Mouse (Mus musculus) kidney, embryonic 15.5 days (tissue): Measurements from ENCODE around the gene Csf2rb2. TPM values are rescaled to one million over a fixed set of nuclear protein-coding genes. Genes with fewer than 3 reads are reported as not detected.

Source experiments
- ATAC-seq: fragments of 200-750 bp; cut with Nextera tagmentation; replicated peaks from 2 replicates; pipeline ENCODE4 v1.8.0; 2017; ENCODE audit warnings: moderate TSS enrichment; ENCODE audit not compliant: low FRiP score
- H3K27ac ChIP-seq: fragments of 300-500 bp; sonication (generic); 2 replicates; pipeline ENCODE4 v1.5.1; 2015; ENCODE audit warnings: mild to moderate bottlenecking, inconsistent platforms
- H3K27me3 ChIP-seq: fragments of 300-500 bp; sonication (generic); 2 replicates; pipeline ENCODE4 v1.6.1; 2015; ENCODE audit warnings: inconsistent platforms
- H3K36me3 ChIP-seq: fragments of 300-500 bp; sonication (generic); 2 replicates; pipeline ENCODE4 v1.6.1; 2015; ENCODE audit warnings: inconsistent platforms
- H3K4me1 ChIP-seq: fragments of 300-500 bp; sonication (generic); 2 replicates; pipeline ENCODE4 v1.6.1; 2015; ENCODE audit warnings: inconsistent platforms
- H3K4me2 ChIP-seq: fragments of 300-500 bp; sonication (generic); 2 replicates; pipeline ENCODE4 v1.6.1; 2015; ENCODE audit warnings: moderate library complexity, mild to moderate bottlenecking, inconsistent platforms
- H3K4me3 ChIP-seq: fragments of 300-500 bp; sonication (generic); replicated peaks from 2 replicates; pipeline ENCODE4 v1.5.1; 2015; ENCODE audit warnings: mild to moderate bottlenecking, inconsistent platforms
- H3K9ac ChIP-seq: fragments of 300-500 bp; sonication (generic); 2 replicates; pipeline ENCODE4 v1.6.1; 2015; ENCODE audit warnings: mild to moderate bottlenecking, inconsistent platforms
- H3K9me3 ChIP-seq: fragments of 300-500 bp; sonication (generic); replicated peaks from 2 replicates; pipeline ENCODE4 v1.6.1; 2016; ENCODE audit warnings: inconsistent platforms
- WGBS: fragments of 180-500 bp; shearing (Covaris S2); methylation state at CpG from one replicate; pipeline ENCODE4 v1.1.7; 2015; ENCODE audit warnings: mixed read lengths; 5-methylcytosine and 5-hydroxymethylcytosine counted together
- microRNA-seq: library from miRNA; unstranded; fragments of <30 nt; microRNA quantifications from one replicate; pipeline ENCODE4, GENCODE M21; 2016
- polyA plus RNA-seq: library from polyadenylated mRNA; unstranded; fragments of >200 nt; fragmentation: Nextera tagmentation; extraction: Ambion mirVana; gene quantifications from 2 replicates; pipeline ENCODE4 v1.2.1, GENCODE M21; 2015

The Csf2rb2 gene
- polyA plus RNA-seq, 1 experiment from 2014 or later: 0.35 TPM

GRCm38 (mm10) chr15:78244695-78245492, 60.6 kb downstream of the Csf2rb2 start, which contains the start of gene Ncf4:
Ncf4 (plus strand) TSS chr15:78244801.
- no peak within 1 kb of the TSS for H3K9ac ChIP-seq
- H3K4me2 ChIP-seq: no peak within 1 kb of the TSS
- 66% methylated on average over 7 of the region's 7 CpGs for WGBS
- no peaks in the 10 kb centered on the region for H3K36me3 ChIP-seq
- ATAC-seq: no peak
- H3K4me1 ChIP-seq: peaks cover 6% of the 10 kb centered on the region; the same call in 1 of the 2 replicates
- H3K9me3 ChIP-seq: no peaks in the 10 kb centered on the region
- H3K27ac ChIP-seq: no peak within 1 kb of the TSS
- peaks cover 3% of the 10 kb centered on the region; the same call in 1 of the 2 replicates for H3K27me3 ChIP-seq
- no peak within 1 kb of the TSS for H3K4me3 ChIP-seq

DNA sequence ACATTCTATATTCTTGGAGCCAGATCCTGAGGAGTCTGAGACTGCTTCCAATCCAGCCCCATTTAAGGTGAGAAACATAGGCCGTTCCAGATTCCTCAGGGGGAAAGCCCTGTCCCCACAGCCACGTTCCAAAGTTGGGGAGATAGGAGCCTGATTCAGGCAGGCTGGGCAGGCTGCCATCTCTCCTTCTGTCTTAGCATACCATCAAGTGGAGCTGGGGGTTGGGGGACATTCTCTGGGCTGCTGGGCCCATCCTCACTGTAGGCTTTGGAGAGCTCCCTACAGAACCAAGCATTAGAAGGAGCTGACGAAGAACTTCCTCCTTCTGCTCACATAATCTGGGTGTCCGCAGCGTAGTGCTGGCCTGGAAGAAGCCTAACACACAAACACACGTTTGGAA, 61.7 kb downstream of the Csf2rb2 start:
- H3K4me1 ChIP-seq: peaks cover 8% of the 10 kb centered on the region; the same call in 1 of the 2 replicates
- H3K9me3 ChIP-seq: no peaks in the 10 kb centered on the region
- no peak for ATAC-seq
- 69% methylated on average over 6 of the region's 6 CpGs for WGBS
- H3K27ac ChIP-seq: no peak overlapping the region
- no peaks in the 10 kb centered on the region for H3K36me3 ChIP-seq
- no peak overlapping the region for H3K4me2 ChIP-seq
- no peak overlapping the region for H3K4me3 ChIP-seq
- peaks cover 4% of the 10 kb centered on the region; the same call in 1 of the 2 replicates for H3K27me3 ChIP-seq
- H3K9ac ChIP-seq: no peak overlapping the region

DNA sequence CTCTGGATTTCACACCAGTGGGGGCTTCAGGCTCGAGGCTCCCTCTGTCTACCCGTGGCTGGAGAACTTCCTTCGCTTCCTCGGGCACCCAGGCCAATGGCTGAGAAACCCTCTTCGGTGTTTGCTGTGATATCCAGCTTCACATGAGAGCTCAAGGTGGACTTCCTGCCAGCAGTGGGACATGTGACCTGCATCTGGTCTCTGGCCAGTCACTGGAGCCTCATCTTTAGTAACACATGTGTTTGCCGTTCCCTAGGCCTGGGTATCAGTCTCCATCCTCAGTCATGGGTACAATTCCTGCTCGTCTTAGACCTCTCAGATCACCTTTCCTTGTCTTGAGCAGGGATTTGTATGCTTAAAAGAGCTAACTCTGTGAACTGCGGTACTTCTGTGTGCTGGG, 62.5 kb downstream of the Csf2rb2 start:
- H3K4me1 ChIP-seq: peaks cover 8% of the 10 kb centered on the region; the same call in 1 of the 2 replicates
- no peaks in the 10 kb centered on the region for H3K9me3 ChIP-seq
- H3K4me2 ChIP-seq: no peak overlapping the region
- WGBS: 71% methylated on average over 8 of the region's 8 CpGs
- ATAC-seq: no peak
- peaks cover 8% of the 10 kb centered on the region; the same call in 1 of the 2 replicates for H3K27me3 ChIP-seq
- H3K27ac ChIP-seq: no peak overlapping the region
- no peak overlapping the region for H3K9ac ChIP-seq
- no peaks in the 10 kb centered on the region for H3K36me3 ChIP-seq
- no peak overlapping the region for H3K4me3 ChIP-seq

GRCm38 (mm10) chr15:78241335-78241734, 64.2 kb downstream of the Csf2rb2 start:
- ATAC-seq: no peak
- no peak overlapping the region for H3K27ac ChIP-seq
- no peaks in the 10 kb centered on the region for H3K9me3 ChIP-seq
- no peak overlapping the region for H3K4me3 ChIP-seq
- H3K27me3 ChIP-seq: peaks cover 5% of the 10 kb centered on the region; the same call in 1 of the 2 replicates
- no peak overlapping the region for H3K9ac ChIP-seq
- H3K4me1 ChIP-seq: peaks cover 8% of the 10 kb centered on the region; the same call in 1 of the 2 replicates
- H3K4me2 ChIP-seq: no peak overlapping the region
- WGBS: 22% methylated on average over 11 of the region's 11 CpGs
- no peaks in the 10 kb centered on the region for H3K36me3 ChIP-seq

DNA sequence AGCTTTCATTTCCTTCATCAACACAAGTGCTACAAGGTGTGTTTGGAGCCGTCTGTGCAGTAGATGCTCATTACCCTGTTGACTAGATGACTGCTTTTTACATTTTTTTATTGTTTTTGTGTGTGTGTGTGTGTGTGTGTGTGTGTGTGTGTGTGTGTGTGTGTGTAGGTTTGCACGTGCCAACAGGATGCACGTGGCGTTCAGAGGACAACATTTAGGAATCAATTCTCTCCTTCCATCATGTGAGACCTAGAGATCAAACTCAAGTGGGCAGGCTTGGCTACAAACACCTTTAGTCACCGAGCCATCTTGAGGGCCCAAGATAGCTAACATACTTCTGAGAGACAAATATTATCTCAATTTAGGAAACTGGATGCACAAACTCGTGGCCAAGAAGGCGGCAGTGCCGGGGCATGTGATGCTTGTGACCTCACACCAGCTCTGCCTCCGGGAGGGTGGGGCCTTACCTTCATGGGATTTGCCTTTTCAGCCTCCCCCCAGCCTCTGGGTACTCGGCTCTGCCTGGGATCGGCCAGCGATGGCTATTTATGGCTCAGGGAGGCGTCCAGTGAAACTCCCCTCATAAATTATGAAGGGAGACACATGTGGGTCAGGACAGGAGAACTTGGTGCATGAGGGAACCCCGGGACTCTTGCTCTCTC, 65.4 kb downstream of the Csf2rb2 start:
- Histone ChIP-seq H3K27me3 (peaks cover 7% of the 10 kb centered on the region; the same call in 1 of the 2 replicates), H3K4me1 (peaks cover 8% of the 10 kb centered on the region; the same call in 1 of the 2 replicates), H3K9ac (no peak overlapping the region), H3K9me3 (no peaks in the 10 kb centered on the region), H3K4me3 (no peak overlapping the region), H3K27ac (no peak overlapping the region), H3K36me3 (no peaks in the 10 kb centered on the region), H3K4me2 (no peak overlapping the region)
- ATAC-seq: no peak
- WGBS: 51% methylated on average over 14 of the region's 14 CpGs

- Histone ChIP-seq H3K4me1 (peaks cover 8% of the 10 kb centered on the region; the same call in 1 of the 2 replicates), H3K4me2 (no peak overlapping the region), H3K9ac (no peak overlapping the region), H3K27me3 (peaks cover 7% of the 10 kb centered on the region; the same call in 1 of the 2 replicates), H3K9me3 (no peaks in the 10 kb centered on the region), H3K27ac (no peak overlapping the region), H3K4me3 (no peak overlapping the region), H3K36me3 (no peaks in the 10 kb centered on the region)
- no peak for ATAC-seq
- 16% methylated on average over 10 of the region's 10 CpGs for WGBS
These were observed 66.1 kb downstream of the Csf2rb2 start for GRCm38 (mm10) chr15:78239453-78239852.

- WGBS: 72% methylated on average over 5 of the region's 5 CpGs
- no peak overlapping the region for H3K9ac ChIP-seq
- H3K9me3 ChIP-seq: no peaks in the 10 kb centered on the region
- 0 out of 2 replicates have a peak, but pooled peaks cover 7% of the 10 kb centered on the region for H3K27me3 ChIP-seq
- H3K4me1 ChIP-seq: 0 out of 2 replicates have a peak, but pooled peaks cover 2% of the 10 kb centered on the region
- no peak overlapping the region for H3K27ac ChIP-seq
- no peak overlapping the region for H3K4me3 ChIP-seq
- no peaks in the 10 kb centered on the region for H3K36me3 ChIP-seq
- ATAC-seq: no peak
- no peak overlapping the region for H3K4me2 ChIP-seq
These were observed 70.6 kb downstream of the Csf2rb2 start for GRCm38 (mm10) chr15:78234823-78235509.

Small RNA genes within 50 kb of the gene (microRNA-seq; reads per million reads assigned to microRNA genes)
- gene Mir7676-1: not detected
- not detected for gene Mir7676-2

Other genes with a start within 250 kb of the Csf2rb2 start
- gene Cacng2, start 185.7 kb downstream of the Csf2rb2 start, polyA plus RNA-seq: 0.03 TPM in 1 of 2 replicates, not detected in the other
- 88.8 and 90.2 TPM in 2 replicates for gene Ift27, start 131.6 kb downstream of the Csf2rb2 start, polyA plus RNA-seq
- gene Pvalb, start 99.3 kb downstream of the Csf2rb2 start, polyA plus RNA-seq: not detected in 2 replicates
- gene Ncf4, start 60.9 kb downstream of the Csf2rb2 start, polyA plus RNA-seq: 3.5 and 4.0 TPM in 2 replicates
- gene Csf2rb, start 20.0 kb upstream of the Csf2rb2 start, polyA plus RNA-seq: 1.2 TPM in 2 replicates
- gene Tex33, start 90.2 kb upstream of the Csf2rb2 start, polyA plus RNA-seq: not detected in 2 replicates
- gene Tst, start 100.2 kb upstream of the Csf2rb2 start, polyA plus RNA-seq: 44.3 and 52.1 TPM in 2 replicates
- 3.3 and 4.1 TPM in 2 replicates for gene Mpst, start 100.7 kb upstream of the Csf2rb2 start, polyA plus RNA-seq
- gene Kctd17, start 122.8 kb upstream of the Csf2rb2 start, polyA plus RNA-seq: 40.0 and 45.8 TPM in 2 replicates
- gene Tmprss6, start 162.9 kb upstream of the Csf2rb2 start, polyA plus RNA-seq: 0.31 and 1.0 TPM in 2 replicates
- 0.44 and 0.60 TPM in 2 replicates for gene Il2rb, start 189.6 kb upstream of the Csf2rb2 start, polyA plus RNA-seq
- gene C1qtnf6, start 225.7 kb upstream of the Csf2rb2 start, polyA plus RNA-seq: 27.7 and 30.4 TPM in 2 replicates
- 0.30 and 0.58 TPM in 2 replicates for gene Sstr3, start 239.0 kb upstream of the Csf2rb2 start, polyA plus RNA-seq